Mouse (Mus musculus) inflammation-experienced regulatory T-cells, adult 6 months (primary cell): ENCODE data around the gene Eps8l1. TPM values are rescaled to one million over a fixed set of nuclear protein-coding genes. Genes with fewer than 3 reads are reported as not detected.

Experiments
- polyA plus RNA-seq, 3 experiments: library from polyadenylated mRNA; unstranded; fragments of 100-300 nt; shearing (Covaris generic); gene quantifications; one replicate each; pipeline ENCODE4 v1.2.1; 2017

Gene Eps8l1
- polyA plus RNA-seq, 3 experiments from 2014 or later = 3.8 to 22.3 (median 12.5) TPM

Other genes starting within 250 kb of the Eps8l1 start
- gene Lilra5, start 222.9 kb upstream of the Eps8l1 start, polyA plus RNA-seq = not detected
- gene Ncr1, start 123.0 kb upstream of the Eps8l1 start, polyA plus RNA-seq = under 1 TPM in 1 of 3 experiments, not detected in 2; 0.33 TPM
- gene Gp6, start 62.9 kb upstream of the Eps8l1 start, polyA plus RNA-seq = not detected
- gene Rdh13, start 15.0 kb upstream of the Eps8l1 start, polyA plus RNA-seq = 10 to 100 TPM in 2 of 3 experiments, 1 to 10 TPM in 1; 6.2 to 24.7 (median 17.4) TPM
- gene Ppp1r12c, start 41.0 kb downstream of the Eps8l1 start, polyA plus RNA-seq = 10 to 100 TPM; 19.1 to 23.9 (median 19.4) TPM
- 1 to 10 TPM; 6.4 to 8.0 (median 6.9) TPM for gene Tnnt1, start 55.7 kb downstream of the Eps8l1 start, polyA plus RNA-seq
- 1 to 10 TPM in 2 of 3 experiments, under 1 TPM in 1; 0.48 to 3.4 (median 1.4) TPM for gene Tnni3, start 63.6 kb downstream of the Eps8l1 start, polyA plus RNA-seq
- gene Dnaaf3, start 71.8 kb downstream of the Eps8l1 start, polyA plus RNA-seq = 1 to 10 TPM; 1.3 to 2.1 (median 1.3) TPM
- under 1 TPM in 1 of 3 experiments, not detected in 2; 0.83 TPM for gene Syt5, start 86.9 kb downstream of the Eps8l1 start, polyA plus RNA-seq
- gene Ptprh, start 143.4 kb downstream of the Eps8l1 start, polyA plus RNA-seq = not detected
- 1 to 10 TPM; 3.1 to 4.1 (median 4.0) TPM for gene Tmem86b, start 170.7 kb downstream of the Eps8l1 start, polyA plus RNA-seq
- gene Ppp6r1, start 198.3 kb downstream of the Eps8l1 start, polyA plus RNA-seq = 10 to 100 TPM in 1 of 3 experiments, 1 to 10 TPM in 2; 7.7 to 13.6 (median 9.7) TPM
- gene Hspbp1, start 224.4 kb downstream of the Eps8l1 start, polyA plus RNA-seq = 10 to 100 TPM; 41.5 to 52.0 (median 46.5) TPM
- gene Brsk1, start 229.9 kb downstream of the Eps8l1 start, polyA plus RNA-seq = under 1 TPM in 1 of 3 experiments, not detected in 2; 0.62 TPM